Mouse (Mus musculus) kidney, adult 9 months (tissue): Measurements from ENCODE around the gene Itpripl1.
"Not testable (repeated sequence)": the region's sequence is repeated elsewhere in the genome, so short reads cannot be mapped to it uniquely, and the experiment has no call there.

Experiments
- DNase-seq: peaks from one replicate; pipeline ENCODE4 v3.0.0; 2022

The Itpripl1 gene

DNA sequence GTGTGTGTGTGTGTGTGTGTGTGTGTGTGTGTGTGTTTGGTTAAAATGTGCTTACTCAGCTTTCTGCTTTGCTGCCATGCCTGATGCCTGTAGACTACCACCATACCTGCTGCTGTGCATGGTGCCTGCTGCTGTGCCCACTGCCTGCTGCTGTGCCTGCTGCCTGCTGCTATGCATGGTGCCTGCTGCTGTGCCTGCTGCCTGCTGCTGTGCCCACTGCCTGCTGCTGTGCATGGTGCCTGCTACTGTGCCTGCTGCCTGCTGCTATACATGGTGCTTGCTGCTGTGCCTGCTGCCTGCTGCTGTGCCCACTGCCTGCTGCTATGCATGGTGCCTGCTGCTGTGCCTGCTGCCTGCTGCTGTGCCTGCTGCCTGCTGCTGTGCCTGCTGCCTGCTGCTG is 53.1 kb downstream of the Itpripl1 start:
- not testable (repeated sequence) for DNase-seq
